Mouse (Mus musculus): ENCODE results near the gene Kcnk4.

Gene Kcnk4

GRCm38 (mm10) chr19:6874257-6874656 lies 60.1 kb downstream of the Kcnk4 start:
- no peak for DNase-seq

Data from cerebellum, adult 9-10 months (tissue).